Mouse (Mus musculus): ENCODE results near the gene Fam53a.

- TF ChIP-seq CTCF (IDR thresholded peaks at IDR 0.05; ENCODE audit: low read depth) (no peak), EP300 (IDR thresholded peaks at IDR 0.05; ENCODE audit: low read depth) (no peak)
These were observed 24.1 kb downstream of the Fam53a start for GRCm38 (mm10) chr5:33605314-33605713.

All from liver, postnatal 0 days (tissue).